Mouse (Mus musculus) hindbrain, postnatal 0 days (tissue): ENCODE measurements around the gene Adam22. TPM values are rescaled to one million over a fixed set of nuclear protein-coding genes. Genes with fewer than 3 reads are reported as not detected.

Experiments used
- ATAC-seq: fragments of 200-750 bp; cut with Nextera tagmentation; 2 replicates; pipeline ENCODE4 v1.8.0; 2017; ENCODE audit warnings: mild to moderate bottlenecking, moderate TSS enrichment, moderate library complexity
- DNase-seq: peaks from one replicate; pipeline ENCODE4 v3.0.0-alpha.2; 2015; ENCODE audit warnings: low spot score
- H3K27ac ChIP-seq: fragments of 300-500 bp; sonication (generic); 2 replicates; pipeline ENCODE4 v1.5.1; 2014; ENCODE audit warnings: mild to moderate bottlenecking
- H3K27me3 ChIP-seq: fragments of 300-500 bp; sonication (generic); 2 replicates; pipeline ENCODE4 v1.6.1; 2014; ENCODE audit warnings: low read length, mixed read lengths; ENCODE audit not compliant: insufficient read depth
- H3K36me3 ChIP-seq: fragments of 300-500 bp; sonication (generic); 2 replicates; pipeline ENCODE4 v1.6.1; 2014; ENCODE audit warnings: low read length, mixed read lengths; ENCODE audit not compliant: insufficient read depth
- H3K4me1 ChIP-seq: fragments of 300-500 bp; sonication (generic); 2 replicates; pipeline ENCODE4 v1.6.1; 2014; ENCODE audit warnings: antibody characterized with exemption, low read length, mixed read lengths; ENCODE audit not compliant: insufficient read depth
- H3K4me2 ChIP-seq: fragments of 300-500 bp; sonication (generic); 2 replicates; pipeline ENCODE4 v1.6.1; 2014; ENCODE audit warnings: low read depth, mild to moderate bottlenecking, low read length, moderate library complexity, mixed read lengths
- H3K4me3 ChIP-seq: fragments of 300-500 bp; sonication (generic); 2 replicates; pipeline ENCODE4 v1.5.1; 2014; ENCODE audit warnings: low read length
- H3K9ac ChIP-seq: fragments of 300-500 bp; sonication (generic); replicated peaks from 2 replicates; pipeline ENCODE4 v1.6.1; 2014; ENCODE audit warnings: mild to moderate bottlenecking, low read length, moderate library complexity, mixed read lengths
- H3K9me3 ChIP-seq: fragments of 300-500 bp; sonication (generic); 2 replicates; pipeline ENCODE4 v1.6.1; 2016; ENCODE audit warnings: low read length, mixed read lengths
- CTCF ChIP-seq: IDR thresholded peaks from 2 replicates; pipeline ENCODE4 v1.5.1; 2016; ENCODE audit warnings: antibody characterized with exemption, control low read depth, low read depth
- WGBS: fragments of 180-500 bp; shearing (Covaris S2); extraction: QIAGEN DNeasy Blood & Tissue Kit; methylation state at CpG from one replicate; pipeline ENCODE4 v1.1.7; 2014; 5-methylcytosine and 5-hydroxymethylcytosine counted together
- polyA plus RNA-seq: library from polyadenylated mRNA; unstranded; fragments of >200 nt; fragmentation: Nextera tagmentation; extraction: Ambion mirVana; gene quantifications from 2 replicates; pipeline ENCODE4 v1.2.1, GENCODE M21; 2015
- total RNA-seq: library from RNA; depleted of rRNA; stranded (reverse); fragments of >200 nt; gene quantifications from 2 replicates; pipeline ENCODE4 v1.2.3, GENCODE M21; 2014

Gene Adam22
- total and polyA plus RNA-seq, 2 experiments from 2014 or later = 46.2 to 81.7 TPM

- no peak overlapping the region for H3K27ac ChIP-seq
- TF ChIP-seq CTCF = no peak
- no peaks in the 10 kb centered on the region for H3K36me3 ChIP-seq
- DNase-seq (no peak), ATAC-seq (no peak)
- H3K27me3 ChIP-seq = no peaks in the 10 kb centered on the region
- H3K4me3 ChIP-seq = no peak overlapping the region
- WGBS = 87% methylated on average over 1 of the region's 1 CpGs
- no peaks in the 10 kb centered on the region for H3K4me1 ChIP-seq
- H3K4me2 ChIP-seq = no peak overlapping the region
- H3K9ac ChIP-seq = no peak overlapping the region
- no peaks in the 10 kb centered on the region for H3K9me3 ChIP-seq
Measured at GRCm38 (mm10) chr5:8180646-8181045, 187.3 kb downstream of the Adam22 start.

DNA sequence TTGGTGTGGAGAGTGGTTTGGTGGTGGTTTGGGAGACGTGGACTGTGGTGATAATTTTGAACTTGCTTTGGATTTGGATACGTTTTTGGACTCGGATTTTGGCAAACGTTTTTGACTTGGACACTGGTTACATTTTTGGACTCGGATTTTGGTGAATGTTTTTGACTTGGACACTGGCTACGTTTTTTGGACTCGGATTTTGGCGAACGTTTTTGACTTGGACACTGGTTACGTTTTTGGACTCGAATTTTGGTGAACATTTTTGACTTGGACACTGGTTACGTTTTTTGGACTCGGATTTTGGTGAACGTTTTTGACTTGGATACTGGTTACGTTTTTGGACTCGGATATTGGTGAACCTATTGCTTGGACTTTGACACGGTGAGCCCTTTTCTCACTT, 189.8 kb downstream of the Adam22 start:
- ATAC-seq (no peak), DNase-seq (no peak)
- H3K36me3 ChIP-seq = no peaks in the 10 kb centered on the region
- 90% methylated on average over 17 of the region's 17 CpGs for WGBS
- H3K27me3 ChIP-seq = no peaks in the 10 kb centered on the region
- H3K4me3 ChIP-seq = no peak overlapping the region
- H3K4me1 ChIP-seq = no peaks in the 10 kb centered on the region
- TF ChIP-seq CTCF = no peak
- no peak overlapping the region for H3K4me2 ChIP-seq
- no peaks in the 10 kb centered on the region for H3K9me3 ChIP-seq
- no peak overlapping the region for H3K9ac ChIP-seq
- no peak overlapping the region for H3K27ac ChIP-seq

DNA sequence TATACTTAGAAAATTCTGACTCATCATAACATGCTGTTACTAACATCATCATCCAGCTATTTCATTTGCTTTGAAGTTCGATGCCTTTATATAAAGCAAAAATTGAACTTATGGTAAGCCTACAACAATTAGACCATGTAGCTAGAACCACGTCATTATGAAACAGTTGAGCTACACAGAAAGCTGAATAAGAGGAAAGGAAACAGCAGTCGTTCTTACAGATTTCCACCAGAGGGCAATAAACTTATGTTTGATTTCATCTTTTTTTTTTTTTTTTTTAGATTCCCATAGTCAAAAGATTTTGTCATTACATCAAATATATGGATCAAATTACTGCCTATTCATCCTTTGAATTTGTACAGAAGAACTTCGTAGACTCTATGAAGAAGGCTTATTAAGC, 203.2 kb downstream of the Adam22 start:
- WGBS = 48% methylated on average over 4 of the region's 4 CpGs
- no peak overlapping the region for H3K4me2 ChIP-seq
- DNase-seq (peak; percentile 70), ATAC-seq (0 out of 2 replicates have a peak, but pooled peaks have one; percentile 47)
- H3K27ac ChIP-seq = no peak overlapping the region
- no peak overlapping the region for H3K9ac ChIP-seq
- H3K27me3 ChIP-seq = no peaks in the 10 kb centered on the region
- no peaks in the 10 kb centered on the region for H3K36me3 ChIP-seq
- peak; percentile 60 for TF ChIP-seq CTCF
- H3K4me3 ChIP-seq = no peak overlapping the region
- H3K4me1 ChIP-seq = no peaks in the 10 kb centered on the region
- H3K9me3 ChIP-seq = no peaks in the 10 kb centered on the region

GRCm38 (mm10) chr5:8151645-8152044, 216.3 kb downstream of the Adam22 start:
- no peaks in the 10 kb centered on the region for H3K36me3 ChIP-seq
- TF ChIP-seq CTCF = no peak
- DNase-seq = peak; percentile 33
- no peaks in the 10 kb centered on the region for H3K4me1 ChIP-seq
- no peak overlapping the region for H3K27ac ChIP-seq
- 82% methylated on average over 1 of the region's 1 CpGs for whole genome bisulfite sequencing
- H3K9ac ChIP-seq = no peak overlapping the region
- H3K4me3 ChIP-seq = no peak overlapping the region
- H3K27me3 ChIP-seq = no peaks in the 10 kb centered on the region
- ATAC-seq = 0 out of 2 replicates have a peak, but pooled peaks have one; percentile 35
- no peak overlapping the region for H3K4me2 ChIP-seq
- H3K9me3 ChIP-seq = no peaks in the 10 kb centered on the region

DNA sequence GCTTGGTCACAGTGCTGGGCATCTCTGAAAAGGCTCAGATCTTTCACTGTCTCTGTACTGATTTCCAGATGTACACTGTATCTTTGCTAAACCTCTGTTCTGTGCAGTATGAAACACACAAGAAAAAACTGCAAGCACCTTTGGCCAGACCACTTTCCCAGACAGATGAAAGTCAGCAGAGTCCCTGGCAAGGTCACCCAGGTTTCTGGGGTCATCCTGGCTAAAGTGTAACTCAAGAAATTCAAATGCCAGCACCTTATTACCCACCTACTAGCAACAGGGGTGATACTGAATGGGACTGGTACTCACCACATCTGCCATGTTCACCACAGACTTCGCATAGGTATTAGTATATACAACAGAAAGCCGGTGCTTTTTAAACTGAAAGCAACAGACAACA, 221.8 kb downstream of the Adam22 start:
- 96% methylated on average over 2 of the region's 2 CpGs for WGBS
- Histone ChIP-seq H3K9me3 (no peaks in the 10 kb centered on the region), H3K27ac (no peak overlapping the region), H3K4me2 (no peak overlapping the region), H3K36me3 (no peaks in the 10 kb centered on the region), H3K4me3 (no peak overlapping the region), H3K9ac (no peak overlapping the region), H3K27me3 (no peaks in the 10 kb centered on the region), H3K4me1 (no peaks in the 10 kb centered on the region)
- ATAC-seq (no peak), DNase-seq (no peak)
- TF ChIP-seq CTCF = no peak

DNA sequence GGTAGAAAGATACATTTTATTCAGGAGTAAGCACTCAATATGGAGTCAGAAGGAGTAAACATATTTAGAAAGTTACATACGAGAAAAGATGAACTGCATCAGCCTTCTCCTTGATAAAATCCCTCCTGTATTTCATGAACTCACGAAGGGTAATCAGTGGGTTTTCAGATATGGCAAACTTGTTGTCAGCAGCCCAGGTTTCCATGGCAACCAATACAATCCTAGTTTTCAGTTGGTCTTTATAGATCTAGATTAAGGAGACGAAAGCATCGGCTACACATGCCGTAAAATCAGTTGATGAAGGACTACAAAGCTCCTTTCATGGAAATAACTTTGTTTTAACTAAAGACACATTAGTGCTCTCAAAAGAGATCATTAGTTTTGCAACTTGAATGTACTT, 222.5 kb downstream of the Adam22 start:
- peak; percentile 52 for DNase-seq
- no peak for ATAC-seq
- WGBS = 23% methylated on average over 5 of the region's 5 CpGs
- Histone ChIP-seq H3K36me3 (no peaks in the 10 kb centered on the region), H3K27me3 (no peaks in the 10 kb centered on the region), H3K4me1 (no peaks in the 10 kb centered on the region), H3K9me3 (no peaks in the 10 kb centered on the region), H3K9ac (no peak overlapping the region), H3K4me2 (no peak overlapping the region), H3K27ac (no peak overlapping the region), H3K4me3 (no peak overlapping the region)
- TF ChIP-seq CTCF = no peak

DNA sequence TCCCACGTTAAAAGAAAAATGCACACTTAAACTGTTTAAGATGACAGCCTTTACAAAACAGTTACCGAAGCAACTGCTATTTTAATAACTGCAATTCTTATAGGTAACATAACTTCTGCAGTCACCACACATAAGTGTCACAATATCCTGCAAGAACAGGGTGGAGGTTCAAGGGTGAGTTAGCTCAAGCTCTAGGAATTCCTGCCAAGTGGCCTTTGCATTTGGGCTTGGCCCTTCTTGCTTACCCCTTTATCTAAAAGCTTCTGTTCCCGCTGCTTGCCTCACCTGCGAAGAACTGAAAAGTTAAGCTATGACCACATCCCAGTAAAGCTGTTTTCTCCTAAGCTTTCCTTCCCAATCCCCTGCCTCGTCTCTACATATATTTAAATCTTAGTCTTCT, 235.4 kb downstream of the Adam22 start:
- Histone ChIP-seq H3K27me3 (no peaks in the 10 kb centered on the region), H3K27ac (no peak overlapping the region), H3K4me2 (no peak overlapping the region), H3K36me3 (peaks cover 6% of the 10 kb centered on the region; the same call in 1 of the 2 replicates), H3K9ac (no peak overlapping the region), H3K4me1 (no peaks in the 10 kb centered on the region), H3K9me3 (no peaks in the 10 kb centered on the region), H3K4me3 (no peak overlapping the region)
- DNase-seq (no peak), ATAC-seq (no peak)
- TF ChIP-seq CTCF = no peak
- WGBS = 84% methylated on average over 5 of the region's 5 CpGs
